Mouse (Mus musculus) small intestine, adult 2 months (tissue): Measurements from ENCODE around the gene Rnf216.

Experiments
- CTCF ChIP-seq: fragments of 200-500 bp; IDR thresholded peaks from 2 replicates; pipeline ENCODE4 v1.5.1; 2012; ENCODE audit warnings: low read depth, mild to moderate bottlenecking, control low read depth, inconsistent platforms, low read length, moderate library complexity, mixed read lengths; ENCODE audit not compliant: insufficient replicate concordance, insufficient read length; ENCODE audit errors: extremely low read depth
- POLR2A ChIP-seq: fragments of 200-500 bp; IDR thresholded peaks from 2 replicates; pipeline ENCODE4 v1.6.1; 2012; ENCODE audit warnings: low read depth, mild to moderate bottlenecking, control low read depth, inconsistent platforms, low read length, moderate library complexity

DNA sequence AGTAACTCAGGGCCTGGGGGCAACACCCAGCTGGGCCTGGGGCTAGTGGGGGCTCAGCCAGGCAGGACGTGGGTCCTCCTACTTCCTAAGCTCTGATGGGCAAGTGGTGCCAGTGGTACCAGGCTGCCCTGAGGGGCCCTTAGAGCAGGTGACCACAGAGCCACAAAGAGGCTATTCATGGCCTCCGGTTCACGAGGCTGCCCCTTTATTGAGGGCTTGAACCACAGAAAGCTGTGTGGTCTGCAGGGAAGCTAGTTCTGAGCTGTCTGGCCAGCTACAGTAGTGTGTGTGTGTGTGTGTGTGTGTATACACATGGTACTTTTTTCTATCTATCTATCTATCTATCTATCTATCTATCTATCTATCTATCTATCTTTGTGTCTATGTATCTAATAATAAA, 159.2 kb downstream of the Rnf216 start:
- no peak for TF ChIP-seq POLR2A
- TF ChIP-seq CTCF, result no peak
